Mouse (Mus musculus) spleen, adult 2 months (tissue): Measurements from ENCODE around the gene Il10ra.

ENCODE experiments used
- CTCF ChIP-seq: fragments of 200-500 bp; IDR thresholded peaks from 2 replicates; pipeline ENCODE4 v1.5.1; 2011; ENCODE audit warnings: mild to moderate bottlenecking, inconsistent platforms; ENCODE audit not compliant: insufficient read depth, insufficient read length, insufficient replicate concordance; ENCODE audit errors: extremely low read depth
- POLR2A ChIP-seq: fragments of 200-500 bp; IDR thresholded peaks from 2 replicates; pipeline ENCODE4 v1.6.1; 2011; ENCODE audit warnings: low read depth, low read length, inconsistent platforms

DNA sequence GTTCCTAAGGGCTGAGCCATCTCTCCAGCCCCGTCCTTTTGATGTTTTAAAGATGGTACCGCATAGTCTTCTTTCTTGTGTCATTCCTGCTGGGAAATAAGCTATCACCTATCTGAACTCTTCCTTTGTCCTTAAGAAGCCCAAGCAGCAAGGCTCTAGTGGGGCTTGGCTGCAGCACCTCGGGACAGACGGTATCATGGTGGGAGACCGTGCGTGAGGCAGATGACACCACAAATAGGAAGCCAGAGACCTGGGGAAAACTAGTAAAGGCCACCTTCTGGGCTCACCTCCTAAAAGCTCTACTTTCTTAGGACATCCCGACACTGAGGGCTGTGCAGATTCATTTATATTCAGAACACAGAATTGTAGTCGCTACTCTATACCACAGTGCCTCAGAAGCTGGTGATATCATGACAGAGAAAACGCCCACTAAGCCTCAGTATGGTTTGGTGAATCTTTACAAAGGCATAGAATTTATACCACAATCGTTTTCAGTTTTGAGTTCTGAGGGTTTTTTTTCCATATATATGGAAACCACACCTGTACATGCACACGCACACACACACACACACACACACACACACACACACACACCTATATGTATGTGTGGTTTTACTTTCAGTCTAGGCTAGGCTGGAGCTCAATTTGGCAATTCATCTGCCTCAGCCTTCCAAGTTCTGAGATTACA lies 22.7 kb upstream of the Il10ra start:
- TF ChIP-seq CTCF = no peak
- TF ChIP-seq POLR2A = no peak
